Mouse (Mus musculus): ENCODE data around the gene Slc22a4.
A peak's percentile ranks its signal among the peaks of the same experiment; 100 is the strongest.

Gene Slc22a4

GRCm38 (mm10) chr11:54028044-54028951, at the start of gene Slc22a4:
TSS of gene Slc22a4 (minus strand) at chr11:54028090.
- peak; percentile 88 to 92 for DNase-seq (ENCODE audit: low spot score in 2 of 2)

- no peak for DNase-seq (ENCODE audit: low spot score in 2 of 2)
Observed at GRCm38 (mm10) chr11:54076101-54076500, 48.2 kb upstream of the Slc22a4 start.

- no peak for DNase-seq (ENCODE audit: low spot score in 2 of 2)
Observed at GRCm38 (mm10) chr11:54075353-54075752, 47.5 kb upstream of the Slc22a4 start.

GRCm38 (mm10) chr11:54073291-54073690, 45.4 kb upstream of the Slc22a4 start:
- DNase-seq (ENCODE audit: low spot score in 2 of 2), result no peak

GRCm38 (mm10) chr11:54071726-54072445, 44.0 kb upstream of the Slc22a4 start:
- DNase-seq (ENCODE audit: low spot score in 2 of 2), result no peak

GRCm38 (mm10) chr11:54068520-54069371, 40.9 kb upstream of the Slc22a4 start, which contains the start of gene Pdlim4:
TSS of gene Pdlim4 (minus strand) at chr11:54069014.
- DNase-seq (ENCODE audit: low spot score in 2 of 2), result no peak

- DNase-seq (ENCODE audit: low spot score in 2 of 2), result no peak
Observed at GRCm38 (mm10) chr11:54067996-54068519, 40.2 kb upstream of the Slc22a4 start.

GRCm38 (mm10) chr11:54067318-54067995, 39.6 kb upstream of the Slc22a4 start:
- DNase-seq (ENCODE audit: low spot score in 2 of 2), result no peak

- no peak for DNase-seq (ENCODE audit: low spot score in 2 of 2)
Observed at GRCm38 (mm10) chr11:54066400-54066799, 38.5 kb upstream of the Slc22a4 start.

GRCm38 (mm10) chr11:54065915-54066178, 38.0 kb upstream of the Slc22a4 start:
- DNase-seq (ENCODE audit: low spot score in 2 of 2), result no peak

- DNase-seq (ENCODE audit: low spot score in 2 of 2), result no peak
Observed at GRCm38 (mm10) chr11:54065106-54065914, 37.4 kb upstream of the Slc22a4 start.

- DNase-seq (ENCODE audit: low spot score in 2 of 2), result no peak
Observed at GRCm38 (mm10) chr11:54064412-54064978, 36.6 kb upstream of the Slc22a4 start.

GRCm38 (mm10) chr11:54063472-54063775, 35.5 kb upstream of the Slc22a4 start:
- no peak for DNase-seq (ENCODE audit: low spot score in 2 of 2)

GRCm38 (mm10) chr11:54062753-54063471, 35.0 kb upstream of the Slc22a4 start:
- DNase-seq (ENCODE audit: low spot score in 2 of 2), result no peak

GRCm38 (mm10) chr11:54062086-54062752, 34.3 kb upstream of the Slc22a4 start:
- no peak for DNase-seq (ENCODE audit: low spot score in 2 of 2)

- DNase-seq (ENCODE audit: low spot score in 2 of 2), result no peak
Observed at GRCm38 (mm10) chr11:54060316-54060715, 32.4 kb upstream of the Slc22a4 start.

GRCm38 (mm10) chr11:54059526-54059925, 31.6 kb upstream of the Slc22a4 start:
- DNase-seq (ENCODE audit: low spot score in 2 of 2), result no peak

- DNase-seq (ENCODE audit: low spot score in 2 of 2), result no peak
Observed at GRCm38 (mm10) chr11:54058643-54059042, 30.8 kb upstream of the Slc22a4 start.

- no peak for DNase-seq (ENCODE audit: low spot score in 2 of 2)
Observed at GRCm38 (mm10) chr11:54058056-54058617, 30.2 kb upstream of the Slc22a4 start.

All from spleen, postnatal 10 days (tissue).